Mouse (Mus musculus): Measurements from ENCODE around the gene Adcy6. TPM values are rescaled to one million over a fixed set of nuclear protein-coding genes. Genes with fewer than 3 reads are reported as not detected.

The Adcy6 gene
- total RNA-seq, 1 experiment = 15.3 TPM

DNA sequence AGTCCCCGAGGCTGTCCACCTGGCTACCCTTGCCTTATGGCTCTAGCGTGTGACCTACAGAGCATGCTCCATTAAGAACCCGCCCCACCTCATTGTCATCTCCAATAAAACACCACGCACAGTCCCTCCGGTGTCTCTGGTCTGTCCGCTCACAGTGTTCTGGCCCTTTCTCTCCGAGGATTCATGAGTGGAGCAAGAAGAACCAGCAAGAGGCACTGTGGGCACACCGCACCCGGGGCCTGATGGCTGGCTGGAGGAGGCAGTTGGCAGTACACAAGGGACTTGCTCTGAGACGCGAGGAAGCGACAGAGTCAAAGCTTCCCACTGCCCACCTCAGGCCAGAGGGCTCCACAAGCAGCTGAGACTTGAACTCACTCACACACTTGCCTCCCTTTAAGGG, 34.5 kb upstream of the Adcy6 start:
- in situ Hi-C loops (cut with MboI; ENCODE audit: low sequenced_read_pairs in 2 of 2, unreplicated experiment in 2 of 2) = no loop called here
- H3K36me3 ChIP-seq (ENCODE audit: control insufficient read depth, insufficient read depth, low read length, poor library complexity, severe bottlenecking) = peaks cover 77% of the 10 kb centered on the region

DNA sequence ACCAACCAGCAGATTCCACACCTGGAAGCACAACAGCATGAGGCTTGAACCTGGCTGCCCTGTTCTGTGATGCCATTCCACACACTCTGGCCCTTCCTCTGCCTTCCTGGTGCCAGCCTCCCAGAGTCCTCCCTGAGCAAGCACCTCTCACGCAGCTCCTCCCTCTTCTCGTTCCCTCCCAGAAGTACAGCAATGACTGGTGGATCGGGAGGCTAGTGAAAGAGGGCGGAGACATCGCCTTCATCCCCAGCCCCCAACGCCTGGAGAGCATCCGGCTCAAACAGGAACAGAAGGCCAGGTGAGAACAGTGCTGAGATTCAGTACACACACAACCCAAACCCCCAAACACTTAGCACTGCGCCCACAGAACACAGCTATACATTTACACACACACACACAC, 30.3 kb upstream of the Adcy6 start:
- TF ChIP-seq MAFK (IDR thresholded peaks at IDR 0.05; ENCODE audit: insufficient read depth, low read depth, low read length) (no peak), ZNF384 (IDR thresholded peaks at IDR 0.05; ENCODE audit: low read depth, low read length) (no peak)
- H3K4me3 ChIP-seq (ENCODE audit: insufficient read depth in 1 of 2, low read depth in 1 of 2, low read length in 2 of 2, poor library complexity in 1 of 2, severe bottlenecking in 1 of 2) = no peak overlapping the region
- H3K36me3 ChIP-seq (ENCODE audit: control insufficient read depth, insufficient read depth, low read length, poor library complexity, severe bottlenecking) = peaks cover 42% of the 10 kb centered on the region
- peaks cover 9 to 45% of the 10 kb centered on the region in 2 experiments for H3K4me1 ChIP-seq (ENCODE audit: control insufficient read depth in 2 of 2, insufficient read depth in 2 of 2, low read length in 2 of 2, poor library complexity in 1 of 2)
- H3K9ac ChIP-seq (ENCODE audit: insufficient read depth, low read depth, low read length, poor library complexity, severe bottlenecking) = peak overlapping the region; percentile 41; the same call in 1 of the 2 replicates
- no peaks in the 10 kb centered on the region for H3K9me3 ChIP-seq (ENCODE audit: control insufficient read depth, insufficient read depth, low read depth, low read length)
- peak; percentile 74 for DNase-seq (ENCODE audit: low read depth, low spot score)
- in situ Hi-C loops (cut with MboI; ENCODE audit: low sequenced_read_pairs in 2 of 2, unreplicated experiment in 2 of 2) = no loop called here
- H3K27ac ChIP-seq (ENCODE audit: insufficient read depth, low read depth, low read length, poor library complexity, severe bottlenecking) = no peak overlapping the region; the same call in 1 of the 2 replicates

More for the DNA sequence above, 34.5 kb upstream of the Adcy6 start:
- H3K4me1 ChIP-seq (ENCODE audit: control insufficient read depth in 2 of 2, insufficient read depth in 2 of 2, low read length in 2 of 2, poor library complexity in 1 of 2) = peaks cover 3 to 31% of the 10 kb centered on the region in 2 experiments; a peak in 3 of 4 replicates
- H3K9me3 ChIP-seq (ENCODE audit: control insufficient read depth, insufficient read depth, low read depth, low read length) = no peaks in the 10 kb centered on the region
- no peak overlapping the region for H3K27ac ChIP-seq (ENCODE audit: insufficient read depth, low read depth, low read length, poor library complexity, severe bottlenecking)
- H3K9ac ChIP-seq (ENCODE audit: insufficient read depth, low read depth, low read length, poor library complexity, severe bottlenecking) = no peak overlapping the region
- no peak for DNase-seq (ENCODE audit: low read depth, low spot score)
- H3K4me3 ChIP-seq (ENCODE audit: insufficient read depth in 1 of 2, low read depth in 1 of 2, low read length in 2 of 2, poor library complexity in 1 of 2, severe bottlenecking in 1 of 2) = peak overlapping the region in 1 of 2 experiments; percentile 22; a peak in 1 of 4 replicates
- no peak for TF ChIP-seq MAFK (IDR thresholded peaks at IDR 0.05; ENCODE audit: insufficient read depth, low read depth, low read length)
- no peak for TF ChIP-seq ZC3H11A (IDR thresholded peaks at IDR 0.05; ENCODE audit: borderline replicate concordance, low read depth, low read length)
- no peak for TF ChIP-seq CHD2 (IDR thresholded peaks at IDR 0.05; ENCODE audit: low read depth, low read length)
- TF ChIP-seq ZNF384 (IDR thresholded peaks at IDR 0.05; ENCODE audit: low read depth, low read length) = no peak
- TF ChIP-seq HCFC1 (IDR thresholded peaks at IDR 0.05; ENCODE audit: borderline replicate concordance, insufficient read depth, low read length) = no peak

DNA sequence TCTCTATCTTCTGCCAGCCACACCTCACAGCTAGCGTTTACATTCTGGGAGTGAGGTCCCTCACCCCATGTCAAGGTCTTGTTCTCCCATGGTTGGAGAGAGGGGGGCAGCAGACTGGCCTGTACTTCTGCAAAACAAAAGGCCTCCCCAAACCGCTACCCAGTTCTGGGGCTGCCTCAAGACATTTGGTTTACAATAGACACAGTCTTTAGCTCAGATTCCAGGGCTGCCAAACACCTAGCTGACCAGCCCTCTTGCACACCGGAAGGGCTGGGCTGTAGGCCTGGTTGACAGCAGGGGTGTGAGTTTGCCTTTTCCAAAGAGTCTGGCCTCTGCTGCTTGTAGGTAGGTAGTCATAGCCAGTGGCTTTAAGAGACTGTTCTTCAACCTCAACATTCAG, 27.3 kb upstream of the Adcy6 start:
- TF ChIP-seq HCFC1 (IDR thresholded peaks at IDR 0.05; ENCODE audit: borderline replicate concordance, insufficient read depth, low read length) (no peak), MAFK (IDR thresholded peaks at IDR 0.05; ENCODE audit: insufficient read depth, low read depth, low read length) (no peak), CHD2 (IDR thresholded peaks at IDR 0.05; ENCODE audit: low read depth, low read length) (no peak), ZNF384 (IDR thresholded peaks at IDR 0.05; ENCODE audit: low read depth, low read length) (no peak), ZC3H11A (IDR thresholded peaks at IDR 0.05; ENCODE audit: borderline replicate concordance, low read depth, low read length) (no peak)
- no peaks in the 10 kb centered on the region for H3K9me3 ChIP-seq (ENCODE audit: control insufficient read depth, insufficient read depth, low read depth, low read length)
- peaks cover 20% of the 10 kb centered on the region for H3K36me3 ChIP-seq (ENCODE audit: control insufficient read depth, insufficient read depth, low read length, poor library complexity, severe bottlenecking)
- peaks cover 11 to 46% of the 10 kb centered on the region in 2 experiments for H3K4me1 ChIP-seq (ENCODE audit: control insufficient read depth in 2 of 2, insufficient read depth in 2 of 2, low read length in 2 of 2, poor library complexity in 1 of 2)
- in situ Hi-C loops (cut with MboI; ENCODE audit: low sequenced_read_pairs in 2 of 2, unreplicated experiment in 2 of 2) = no loop called here
- no peak overlapping the region; the same call in 1 of the 2 replicates for H3K27ac ChIP-seq (ENCODE audit: insufficient read depth, low read depth, low read length, poor library complexity, severe bottlenecking)
- H3K4me3 ChIP-seq (ENCODE audit: insufficient read depth in 1 of 2, low read depth in 1 of 2, low read length in 2 of 2, poor library complexity in 1 of 2, severe bottlenecking in 1 of 2) = peak overlapping the region in 1 of 2 experiments; percentile 18; a peak in 1 of 4 replicates
- H3K9ac ChIP-seq (ENCODE audit: insufficient read depth, low read depth, low read length, poor library complexity, severe bottlenecking) = no peak overlapping the region
- DNase-seq (ENCODE audit: low read depth, low spot score) = no peak

DNA sequence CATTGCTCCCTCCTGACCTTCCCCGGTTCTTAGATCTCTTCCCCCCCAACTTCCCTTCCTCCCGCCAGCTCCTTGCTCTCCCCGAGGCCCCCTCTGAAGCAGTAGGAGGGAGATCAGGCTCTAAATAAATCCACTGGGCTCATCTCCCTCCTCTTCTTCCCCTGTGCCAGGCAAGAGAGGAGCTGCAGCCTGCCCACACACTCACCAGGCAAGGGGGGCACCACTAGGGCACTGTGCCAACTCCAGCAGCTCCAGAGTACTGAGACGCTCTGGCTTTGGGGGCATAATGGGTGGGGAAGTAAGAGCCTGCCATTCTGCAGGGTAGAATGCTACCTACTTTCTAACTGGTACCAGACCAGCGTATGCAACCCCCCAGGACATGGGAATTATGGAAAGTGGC, 26.6 kb upstream of the Adcy6 start:
- no peak for TF ChIP-seq HCFC1 (IDR thresholded peaks at IDR 0.05; ENCODE audit: borderline replicate concordance, insufficient read depth, low read length)
- TF ChIP-seq ZC3H11A (IDR thresholded peaks at IDR 0.05; ENCODE audit: borderline replicate concordance, low read depth, low read length) = no peak
- TF ChIP-seq ZNF384 (IDR thresholded peaks at IDR 0.05; ENCODE audit: low read depth, low read length) = no peak
- no peak for TF ChIP-seq MAFK (IDR thresholded peaks at IDR 0.05; ENCODE audit: insufficient read depth, low read depth, low read length)
- TF ChIP-seq CHD2 (IDR thresholded peaks at IDR 0.05; ENCODE audit: low read depth, low read length) = no peak
- H3K9ac ChIP-seq (ENCODE audit: insufficient read depth, low read depth, low read length, poor library complexity, severe bottlenecking) = no peak overlapping the region
- H3K36me3 ChIP-seq (ENCODE audit: control insufficient read depth, insufficient read depth, low read length, poor library complexity, severe bottlenecking) = peaks cover 14% of the 10 kb centered on the region
- no peaks in the 10 kb centered on the region for H3K9me3 ChIP-seq (ENCODE audit: control insufficient read depth, insufficient read depth, low read depth, low read length)
- no peak overlapping the region for H3K27ac ChIP-seq (ENCODE audit: insufficient read depth, low read depth, low read length, poor library complexity, severe bottlenecking)
- no peak for DNase-seq (ENCODE audit: low read depth, low spot score)
- no peak overlapping the region for H3K4me3 ChIP-seq (ENCODE audit: insufficient read depth in 1 of 2, low read depth in 1 of 2, low read length in 2 of 2, poor library complexity in 1 of 2, severe bottlenecking in 1 of 2)
- peaks cover 11 to 45% of the 10 kb centered on the region in 2 experiments for H3K4me1 ChIP-seq (ENCODE audit: control insufficient read depth in 2 of 2, insufficient read depth in 2 of 2, low read length in 2 of 2, poor library complexity in 1 of 2)
- in situ Hi-C loops (cut with MboI; ENCODE audit: low sequenced_read_pairs in 2 of 2, unreplicated experiment in 2 of 2) = no loop called here
